Comparison of ENCODE assay signal across 11 mouse cellular contexts in genomic region chr16:93442837-93443236, GRCm38 (mm10).
DNase-seq lines count a peak whose midpoint lies in the region; ATAC-seq and TF ChIP-seq lines count a peak whose summit lies in the region.
"Had no signal": no experiment of that assay in that cellular context is flagged by ENCODE, and none has a peak within 500 bp of the region (broad histone marks: within the 10 kb centered on the region; RNA-seq: fewer than 3 reads in every experiment).

No protein-coding gene starts in this region.

- no peaks in the 10 kb centered on the region for H3K9me3 ChIP-seq in hindbrain, postnatal 0 days (ENCODE audit: low read length)
- no peaks in the 10 kb centered on the region for H3K9me3 ChIP-seq in hindbrain, embryonic 12.5 days (replicated peaks)
- no peaks in the 10 kb centered on the region; the same call in 1 of the 2 replicates for H3K9me3 ChIP-seq in midbrain, embryonic 14.5 days (ENCODE audit: control insufficient read depth, low read length)
- no peaks in the 10 kb centered on the region for H3K9me3 ChIP-seq in midbrain, embryonic 15.5 days
- peaks cover 5% of the 10 kb centered on the region; the same call in 1 of the 2 replicates for H3K9me3 ChIP-seq in limb, embryonic 13.5 days

- no peaks in the 10 kb centered on the region for H3K27me3 ChIP-seq in hindbrain, postnatal 0 days (ENCODE audit: insufficient read depth, low read length)
- H3K27me3 ChIP-seq in hindbrain, embryonic 12.5 days, result peaks cover 5% of the 10 kb centered on the region; the same call in 1 of the 2 replicates
- H3K27me3 ChIP-seq in midbrain, embryonic 14.5 days (ENCODE audit: control insufficient read depth, insufficient read depth, low read length), result no peaks in the 10 kb centered on the region; the same call in 1 of the 2 replicates
- H3K27me3 ChIP-seq in midbrain, embryonic 15.5 days (replicated peaks), result no peaks in the 10 kb centered on the region
- H3K27me3 ChIP-seq in limb, embryonic 13.5 days, result peaks cover 16% of the 10 kb centered on the region

- no peak for TF ChIP-seq CTCF in hindbrain, postnatal 0 days (IDR thresholded peaks at IDR 0.05; ENCODE audit: low read depth)

- H3K27ac ChIP-seq in hindbrain, postnatal 0 days, result no peak overlapping the region
- no peak overlapping the region for H3K27ac ChIP-seq in hindbrain, embryonic 12.5 days
- H3K27ac ChIP-seq in midbrain, embryonic 14.5 days (replicated peaks; ENCODE audit: low read depth, low read length), result no peak overlapping the region
- H3K27ac ChIP-seq in midbrain, embryonic 15.5 days, result no peak overlapping the region
- no peak overlapping the region; the same call in 1 of the 2 replicates for H3K27ac ChIP-seq in limb, embryonic 13.5 days
- H3K27ac ChIP-seq: macrophage had no signal

- H3K4me2 ChIP-seq in hindbrain, postnatal 0 days (ENCODE audit: low read depth, low read length), result peak overlapping the region; percentile 8; the same call in 1 of the 2 replicates
- no peak overlapping the region for H3K4me2 ChIP-seq in hindbrain, embryonic 12.5 days (replicated peaks)
- no peak overlapping the region for H3K4me2 ChIP-seq in midbrain, embryonic 14.5 days (ENCODE audit: low read length)
- no peak overlapping the region; the same call in 1 of the 2 replicates for H3K4me2 ChIP-seq in midbrain, embryonic 15.5 days
- H3K4me2 ChIP-seq in limb, embryonic 13.5 days (replicated peaks), result peak overlapping the region; percentile 16; the same call in 1 of the 2 replicates

- H3K4me1 ChIP-seq in hindbrain, postnatal 0 days (ENCODE audit: insufficient read depth, low read length), result peaks cover under 1% of the 10 kb centered on the region; the same call in 1 of the 2 replicates
- H3K4me1 ChIP-seq in hindbrain, embryonic 12.5 days, result peaks cover 12% of the 10 kb centered on the region
- H3K4me1 ChIP-seq in midbrain, embryonic 14.5 days (ENCODE audit: control insufficient read depth, insufficient read depth, low read length), result no peaks in the 10 kb centered on the region
- H3K4me1 ChIP-seq in midbrain, embryonic 15.5 days, result peaks cover 17% of the 10 kb centered on the region
- H3K4me1 ChIP-seq in limb, embryonic 13.5 days, result peaks cover 34% of the 10 kb centered on the region

- no peaks in the 10 kb centered on the region for H3K36me3 ChIP-seq in hindbrain, postnatal 0 days (ENCODE audit: insufficient read depth, low read length)
- no peaks in the 10 kb centered on the region for H3K36me3 ChIP-seq in hindbrain, embryonic 12.5 days
- H3K36me3 ChIP-seq in midbrain, embryonic 14.5 days (ENCODE audit: control insufficient read depth, insufficient read depth, low read length), result no peaks in the 10 kb centered on the region
- no peaks in the 10 kb centered on the region for H3K36me3 ChIP-seq in midbrain, embryonic 15.5 days (replicated peaks)
- no peaks in the 10 kb centered on the region for H3K36me3 ChIP-seq in limb, embryonic 13.5 days

- H3K9ac ChIP-seq in hindbrain, postnatal 0 days (replicated peaks; ENCODE audit: low read length), result no peak overlapping the region
- H3K9ac ChIP-seq in hindbrain, embryonic 12.5 days, result no peak overlapping the region
- no peak overlapping the region for H3K9ac ChIP-seq in midbrain, embryonic 14.5 days (replicated peaks; ENCODE audit: low read length)
- no peak overlapping the region for H3K9ac ChIP-seq in midbrain, embryonic 15.5 days
- no peak overlapping the region for H3K9ac ChIP-seq in limb, embryonic 13.5 days

- ATAC-seq in hindbrain, postnatal 0 days, result no peak
- ATAC-seq in hindbrain, embryonic 12.5 days (ENCODE audit: low FRiP score), result no peak
- no peak for ATAC-seq in midbrain, embryonic 14.5 days (ENCODE audit: low FRiP score, low TSS enrichment)
- no peak for ATAC-seq in midbrain, embryonic 15.5 days (replicated peaks)
- ATAC-seq in limb, embryonic 13.5 days (ENCODE audit: low FRiP score, low read depth), result no peak
- ATAC-seq: forebrain, embryonic 16.5 days had no signal

- DNase-seq in cerebellum, postnatal 14 days, result peak; percentile 45 to 59
- no peak for DNase-seq in cerebellum, adult 18-20 months
- DNase-seq in hindbrain, postnatal 0 days (ENCODE audit: low spot score), result peak; percentile 58
- DNase-seq in midbrain, embryonic 14.5 days, result peak; percentile 65
- DNase-seq in spleen, postnatal 14 days (ENCODE audit: low spot score in 2 of 2), result no peak
- DNase-seq: embryo, embryonic 11 days had no signal

- 29% methylated on average over 11 of the region's 11 CpGs for WGBS in hindbrain, postnatal 0 days
- WGBS in hindbrain, embryonic 12.5 days, result 50% methylated on average over 11 of the region's 11 CpGs
- WGBS in midbrain, embryonic 14.5 days, result 31% methylated on average over 11 of the region's 11 CpGs
- 27% methylated on average over 11 of the region's 11 CpGs for WGBS in midbrain, embryonic 15.5 days
- WGBS in limb, embryonic 13.5 days, result 14% methylated on average over 11 of the region's 11 CpGs

- H3K4me3 ChIP-seq in hindbrain, postnatal 0 days (ENCODE audit: low read length), result no peak overlapping the region
- H3K4me3 ChIP-seq in hindbrain, embryonic 12.5 days, result no peak overlapping the region
- H3K4me3 ChIP-seq in midbrain, embryonic 14.5 days (replicated peaks; ENCODE audit: low read depth, low read length), result no peak overlapping the region
- H3K4me3 ChIP-seq in midbrain, embryonic 15.5 days, result no peak overlapping the region
- H3K4me3 ChIP-seq in limb, embryonic 13.5 days, result no peak overlapping the region

Comparison
In these comparisons a context has a peak if more than half of its experiments do, and no peak if none do; other contexts are left out.
1. DNase-seq: peak in cerebellum, postnatal 14 days (2 of 2), hindbrain, postnatal 0 days (single experiment) and midbrain, embryonic 14.5 days (single experiment); none in cerebellum, adult 18-20 months (0 of 2) and spleen, postnatal 14 days (0 of 2).
2. H3K4me2 ChIP-seq: peak in hindbrain, postnatal 0 days (single experiment) and limb, embryonic 13.5 days (single experiment); none in hindbrain, embryonic 12.5 days (single experiment), midbrain, embryonic 14.5 days (single experiment) and midbrain, embryonic 15.5 days (single experiment).